Comparison of ENCODE assay signal across 8 mouse cellular contexts in genomic region chr12:111448931-111449705, GRCm38 (mm10). TPM values are rescaled to one million over a fixed set of nuclear protein-coding genes. Genes with fewer than 3 reads are reported as not detected.
DNase-seq lines count a peak whose midpoint lies in the region; ATAC-seq lines count a peak whose summit lies in the region.
"Had no signal": no experiment of that assay in that cellular context is flagged by ENCODE, and none has a peak within 500 bp of the region (broad histone marks: within the 10 kb centered on the region; RNA-seq: fewer than 3 reads in every experiment).

No protein-coding gene starts in this region.

- H3K4me2 ChIP-seq in neural tube, embryonic 15.5 days: no peak overlapping the region

- peak; percentile 44 to 67 for DNase-seq in lung, adult 18-20 months
- no peak for DNase-seq in lung, postnatal 14 days
- DNase-seq in kidney, postnatal 36 days: peak; percentile 82 to 92
- no peak for DNase-seq in cerebellum, postnatal 36 days
- no peak for DNase-seq in cerebellum, adult 11-12 months

- ATAC-seq in granulocyte monocyte progenitor cell, adult 5-6 weeks (replicated peaks; ENCODE audit: poor library complexity, severe bottlenecking): peak; percentile 64
- no peak for ATAC-seq in neural tube, embryonic 15.5 days (ENCODE audit: low FRiP score)

- no peak overlapping the region for H3K27ac ChIP-seq in neural tube, embryonic 15.5 days (replicated peaks)

- peaks cover 13% of the 10 kb centered on the region for H3K4me1 ChIP-seq in neural tube, embryonic 15.5 days

- no peaks in the 10 kb centered on the region for H3K36me3 ChIP-seq in neural tube, embryonic 15.5 days

- no peaks in the 10 kb centered on the region for H3K9me3 ChIP-seq in neural tube, embryonic 15.5 days (replicated peaks)
- H3K9me3 ChIP-seq: G1E had no signal

- WGBS in neural tube, embryonic 15.5 days: 27% methylated on average over 13 of the region's 14 CpGs

- peaks cover 90% of the 10 kb centered on the region for H3K27me3 ChIP-seq in neural tube, embryonic 15.5 days (replicated peaks)

- H3K4me3 ChIP-seq in neural tube, embryonic 15.5 days (replicated peaks): no peak overlapping the region

- H3K9ac ChIP-seq in neural tube, embryonic 15.5 days (replicated peaks): no peak overlapping the region

RNA-seq across cellular contexts. Expression of gene Tnfaip2, which starts 6.8 kb away (rescaled TPM):
- total RNA-seq in granulocyte monocyte progenitor cell, adult 5-6 weeks (2014; fragmentation: Nextera tagmentation): 28.6 and 30.4 TPM in 2 replicates
- total RNA-seq in granulocyte monocyte progenitor cell, adult 5-6 weeks (2017): 27.4 and 56.1 TPM in 2 replicates
- 1.00 and 3.3 TPM in 2 replicates for polyA plus RNA-seq in neural tube, embryonic 15.5 days (2015; fragmentation: Nextera tagmentation; extraction: Ambion mirVana)

RNA-seq across cellular contexts. Expression of gene Exoc3l4, which starts 32.3 kb away (rescaled TPM):
- not detected in 2 replicates for total RNA-seq in granulocyte monocyte progenitor cell, adult 5-6 weeks (2014; fragmentation: Nextera tagmentation)
- total RNA-seq in granulocyte monocyte progenitor cell, adult 5-6 weeks (2017): 0.26 TPM in 1 of 2 replicates, not detected in the other
- polyA plus RNA-seq in neural tube, embryonic 15.5 days (2015; fragmentation: Nextera tagmentation; extraction: Ambion mirVana): 1.9 and 11.8 TPM in 2 replicates
- polyA plus RNA-seq: G1E had no signal

RNA-seq across cellular contexts. Expression of gene Gm266, which starts 36.5 kb away (rescaled TPM):
- total RNA-seq in granulocyte monocyte progenitor cell, adult 5-6 weeks (2014; fragmentation: Nextera tagmentation): not detected in 2 replicates
- not detected in 2 replicates for total RNA-seq in granulocyte monocyte progenitor cell, adult 5-6 weeks (2017)
- 2.9 and 12.0 TPM in 2 replicates for polyA plus RNA-seq in neural tube, embryonic 15.5 days (2015; fragmentation: Nextera tagmentation; extraction: Ambion mirVana)
- polyA plus RNA-seq: G1E had no signal

RNA-seq across cellular contexts. Expression of gene Lbhd2, which starts 42.5 kb away (rescaled TPM):
- total RNA-seq in granulocyte monocyte progenitor cell, adult 5-6 weeks (2014; fragmentation: Nextera tagmentation): not detected in 2 replicates
- not detected in 2 replicates for total RNA-seq in granulocyte monocyte progenitor cell, adult 5-6 weeks (2017)
- polyA plus RNA-seq in neural tube, embryonic 15.5 days (2015; fragmentation: Nextera tagmentation; extraction: Ambion mirVana): 1.4 and 2.8 TPM in 2 replicates
- total RNA-seq: G1E had no signal
- polyA plus RNA-seq: G1E had no signal

Comparison
In these comparisons a context has a peak if more than half of its experiments do, and no peak if none do; other contexts are left out.
1. DNase-seq: peak in lung, adult 18-20 months (2 of 2) and kidney, postnatal 36 days (2 of 2); none in lung, postnatal 14 days (single experiment), cerebellum, postnatal 36 days (0 of 2) and cerebellum, adult 11-12 months (single experiment).